Mouse (Mus musculus) G1E (cell line): ENCODE data around the gene Zbtb18.

Source experiments
- CTCF ChIP-seq: IDR thresholded peaks from 2 replicates; pipeline ENCODE4 v1.5.1; 2012; ENCODE audit warnings: low read depth, low read length, inconsistent platforms, mixed read lengths
- GATA1 ChIP-seq: IDR thresholded peaks from 2 replicates; pipeline ENCODE4 v1.6.1; 2012; ENCODE audit warnings: borderline replicate concordance, low read length, inconsistent platforms, mixed read lengths
- GATA2 ChIP-seq: IDR thresholded peaks from 2 replicates; pipeline ENCODE4 v1.6.1; 2012; ENCODE audit warnings: low read depth, low read length, inconsistent platforms, borderline replicate concordance
- TAL1 ChIP-seq: conservative IDR thresholded peaks from 2 replicates; pipeline ENCODE4 v1.6.1; 2012; ENCODE audit warnings: low read depth, low read length, inconsistent platforms, mixed read lengths

- no peak for TF ChIP-seq CTCF
- TF ChIP-seq TAL1: no peak
- no peak for TF ChIP-seq GATA2
- no peak for TF ChIP-seq GATA1
Observed at GRCm38 (mm10) chr1:177491280-177491679, 49.1 kb downstream of the Zbtb18 start.
